Mouse (Mus musculus): ENCODE data around the gene Akap7.

Gene Akap7

GRCm38 (mm10) chr10:25279406-25279805 lies 28.3 kb downstream of the Akap7 start:
- Histone ChIP-seq H3K9me3 (ENCODE audit: low read length) (no peaks in the 10 kb centered on the region), H3K27me3 (ENCODE audit: insufficient read depth, low read length) (no peaks in the 10 kb centered on the region), H3K4me1 (replicated peaks; ENCODE audit: low read depth, low read length) (peaks cover 35% of the 10 kb centered on the region), H3K4me3 (replicated peaks; ENCODE audit: low read length) (no peak overlapping the region), H3K36me3 (ENCODE audit: insufficient read depth, low read length) (peaks cover 31% of the 10 kb centered on the region)
- TF ChIP-seq NANOG (IDR thresholded peaks at IDR 0.05; ENCODE audit: borderline replicate concordance, low read length) (peak; percentile 18; the same call in 1 of the 2 replicates), CTCF (conservative IDR thresholded peaks at IDR 0.05; ENCODE audit: low read length) (no peak)

GRCm38 (mm10) chr10:25275492-25275891 lies 32.2 kb downstream of the Akap7 start:
- TF ChIP-seq POU5F1 (IDR thresholded peaks at IDR 0.05; ENCODE audit: borderline replicate concordance, low read length) (no peak), CTCF (conservative IDR thresholded peaks at IDR 0.05; ENCODE audit: low read length) (no peak), NANOG (IDR thresholded peaks at IDR 0.05; ENCODE audit: borderline replicate concordance, low read length) (no peak)
- Histone ChIP-seq H3K27me3 (ENCODE audit: insufficient read depth, low read length) (no peaks in the 10 kb centered on the region), H3K4me1 (replicated peaks; ENCODE audit: low read depth, low read length) (peaks cover 24% of the 10 kb centered on the region), H3K36me3 (ENCODE audit: insufficient read depth, low read length) (peaks cover 5% of the 10 kb centered on the region; the same call in 1 of the 2 replicates), H3K4me3 (replicated peaks; ENCODE audit: low read length) (no peak overlapping the region), H3K9me3 (ENCODE audit: low read length) (no peaks in the 10 kb centered on the region)

- no peak for TF ChIP-seq NANOG (IDR thresholded peaks at IDR 0.05; ENCODE audit: borderline replicate concordance, low read length)
- peaks cover 17% of the 10 kb centered on the region for H3K4me1 ChIP-seq (replicated peaks; ENCODE audit: low read depth, low read length)
- H3K4me3 ChIP-seq (replicated peaks; ENCODE audit: low read length) = 0 out of 2 replicates have a peak overlapping the region, but pooled peaks have one; percentile 7
- peaks cover 12% of the 10 kb centered on the region for H3K36me3 ChIP-seq (ENCODE audit: insufficient read depth, low read length)
- H3K27me3 ChIP-seq (ENCODE audit: insufficient read depth, low read length) = no peaks in the 10 kb centered on the region
- H3K9me3 ChIP-seq (ENCODE audit: low read length) = no peaks in the 10 kb centered on the region
Measured at GRCm38 (mm10) chr10:25274621-25275330, 32.9 kb downstream of the Akap7 start.

GRCm38 (mm10) chr10:25273731-25274130 lies 33.9 kb downstream of the Akap7 start:
- H3K9me3 ChIP-seq (ENCODE audit: low read length) = no peaks in the 10 kb centered on the region
- H3K36me3 ChIP-seq (ENCODE audit: insufficient read depth, low read length) = peaks cover 12% of the 10 kb centered on the region
- no peak for TF ChIP-seq NANOG (IDR thresholded peaks at IDR 0.05; ENCODE audit: borderline replicate concordance, low read length)
- no peak for TF ChIP-seq POU5F1 (IDR thresholded peaks at IDR 0.05; ENCODE audit: borderline replicate concordance, low read length)
- no peak for TF ChIP-seq CTCF (conservative IDR thresholded peaks at IDR 0.05; ENCODE audit: low read length)
- H3K27me3 ChIP-seq (ENCODE audit: insufficient read depth, low read length) = no peaks in the 10 kb centered on the region
- H3K4me1 ChIP-seq (replicated peaks; ENCODE audit: low read depth, low read length) = peaks cover 13% of the 10 kb centered on the region
- no peak overlapping the region for H3K4me3 ChIP-seq (replicated peaks; ENCODE audit: low read length)

GRCm38 (mm10) chr10:25271756-25272155 lies 35.9 kb downstream of the Akap7 start:
- Histone ChIP-seq H3K9me3 (ENCODE audit: low read length) (no peaks in the 10 kb centered on the region), H3K36me3 (ENCODE audit: insufficient read depth, low read length) (peaks cover 16% of the 10 kb centered on the region), H3K4me3 (replicated peaks; ENCODE audit: low read length) (no peak overlapping the region), H3K4me1 (replicated peaks; ENCODE audit: low read depth, low read length) (peaks cover 14% of the 10 kb centered on the region), H3K27me3 (ENCODE audit: insufficient read depth, low read length) (no peaks in the 10 kb centered on the region)
- TF ChIP-seq NANOG (IDR thresholded peaks at IDR 0.05; ENCODE audit: borderline replicate concordance, low read length) (no peak), CTCF (conservative IDR thresholded peaks at IDR 0.05; ENCODE audit: low read length) (no peak), POU5F1 (IDR thresholded peaks at IDR 0.05; ENCODE audit: borderline replicate concordance, low read length) (no peak)

- Histone ChIP-seq H3K36me3 (ENCODE audit: insufficient read depth, low read length) (peaks cover 20% of the 10 kb centered on the region), H3K9me3 (ENCODE audit: low read length) (no peaks in the 10 kb centered on the region), H3K4me1 (replicated peaks; ENCODE audit: low read depth, low read length) (peaks cover 14% of the 10 kb centered on the region), H3K27me3 (ENCODE audit: insufficient read depth, low read length) (no peaks in the 10 kb centered on the region), H3K4me3 (replicated peaks; ENCODE audit: low read length) (no peak overlapping the region)
- no peak for TF ChIP-seq CTCF (conservative IDR thresholded peaks at IDR 0.05; ENCODE audit: low read length)
- no peak for TF ChIP-seq NANOG (IDR thresholded peaks at IDR 0.05; ENCODE audit: borderline replicate concordance, low read length)
- TF ChIP-seq POU5F1 (IDR thresholded peaks at IDR 0.05; ENCODE audit: borderline replicate concordance, low read length) = no peak
Measured at GRCm38 (mm10) chr10:25271207-25271606, 36.5 kb downstream of the Akap7 start.

GRCm38 (mm10) chr10:25268476-25269351 lies 39.0 kb downstream of the Akap7 start:
- H3K36me3 ChIP-seq (ENCODE audit: insufficient read depth, low read length) = peaks cover 29% of the 10 kb centered on the region
- H3K4me1 ChIP-seq (replicated peaks; ENCODE audit: low read depth, low read length) = peaks cover 7% of the 10 kb centered on the region
- H3K9me3 ChIP-seq (ENCODE audit: low read length) = no peaks in the 10 kb centered on the region
- no peaks in the 10 kb centered on the region for H3K27me3 ChIP-seq (ENCODE audit: insufficient read depth, low read length)
- peak; percentile 19; the same call in 1 of the 2 replicates for TF ChIP-seq CTCF (conservative IDR thresholded peaks at IDR 0.05; ENCODE audit: low read length)
- no peak for TF ChIP-seq POU5F1 (IDR thresholded peaks at IDR 0.05; ENCODE audit: borderline replicate concordance, low read length)
- no peak overlapping the region for H3K4me3 ChIP-seq (replicated peaks; ENCODE audit: low read length)

GRCm38 (mm10) chr10:25261176-25261575 lies 46.5 kb downstream of the Akap7 start:
- Histone ChIP-seq H3K4me3 (replicated peaks; ENCODE audit: low read length) (no peak overlapping the region), H3K36me3 (ENCODE audit: insufficient read depth, low read length) (peaks cover 10% of the 10 kb centered on the region), H3K4me1 (replicated peaks; ENCODE audit: low read depth, low read length) (peaks cover 14% of the 10 kb centered on the region), H3K9me3 (ENCODE audit: low read length) (no peaks in the 10 kb centered on the region), H3K27me3 (ENCODE audit: insufficient read depth, low read length) (no peaks in the 10 kb centered on the region)
- TF ChIP-seq POU5F1 (IDR thresholded peaks at IDR 0.05; ENCODE audit: borderline replicate concordance, low read length) = no peak
- no peak for TF ChIP-seq CTCF (conservative IDR thresholded peaks at IDR 0.05; ENCODE audit: low read length)
- no peak for TF ChIP-seq NANOG (IDR thresholded peaks at IDR 0.05; ENCODE audit: borderline replicate concordance, low read length)
